Mouse (Mus musculus) thymus, adult 18-20 months (tissue): Measurements from ENCODE around the gene Appl2.

Experiments used
- DNase-seq, 2 experiments: peaks; one replicate each; pipeline ENCODE4 v3.0.0; 2022; ENCODE audit warnings: mixed read lengths in 2 of 2

The Appl2 gene

DNA sequence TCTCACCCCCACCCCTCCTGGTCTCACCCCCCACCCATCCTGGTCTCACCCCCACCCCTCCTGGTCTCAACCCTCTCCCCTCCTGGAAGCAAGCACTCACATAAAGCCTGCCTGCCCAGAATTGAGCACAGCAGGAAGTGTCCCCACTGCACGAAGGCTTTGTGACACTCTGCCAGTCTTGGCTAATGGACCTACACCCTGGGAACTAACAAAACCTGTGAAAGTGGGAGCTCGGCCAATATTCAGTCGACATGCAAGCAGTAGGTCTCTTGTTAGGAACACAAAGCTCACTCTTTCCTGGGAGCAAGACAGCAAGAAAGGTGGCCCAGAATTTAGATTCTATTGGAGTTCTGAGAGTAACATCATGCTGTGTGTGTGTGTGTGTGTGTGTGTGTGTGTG lies 17.6 kb downstream of the Appl2 start:
- no peak for DNase-seq

DNA sequence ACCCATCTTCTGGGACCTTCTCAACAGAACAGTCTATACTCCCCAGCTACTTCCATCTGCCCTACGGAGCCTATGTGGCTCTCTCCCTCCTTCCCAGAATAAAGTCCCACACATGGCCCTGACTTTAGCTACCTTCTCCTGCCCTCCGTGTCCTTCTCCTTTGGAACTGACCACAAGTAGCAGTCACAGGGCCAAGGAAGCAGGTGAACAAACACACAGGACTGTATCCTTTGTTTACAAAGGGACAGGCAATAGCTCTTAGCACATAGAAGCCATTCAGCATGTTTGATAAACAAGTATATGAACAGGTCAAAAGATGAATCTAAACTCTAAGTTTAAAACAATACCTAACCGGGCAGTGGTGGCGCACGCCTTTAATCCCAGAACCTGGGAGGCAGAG lies 18.7 kb downstream of the Appl2 start:
- no peak for DNase-seq

DNA sequence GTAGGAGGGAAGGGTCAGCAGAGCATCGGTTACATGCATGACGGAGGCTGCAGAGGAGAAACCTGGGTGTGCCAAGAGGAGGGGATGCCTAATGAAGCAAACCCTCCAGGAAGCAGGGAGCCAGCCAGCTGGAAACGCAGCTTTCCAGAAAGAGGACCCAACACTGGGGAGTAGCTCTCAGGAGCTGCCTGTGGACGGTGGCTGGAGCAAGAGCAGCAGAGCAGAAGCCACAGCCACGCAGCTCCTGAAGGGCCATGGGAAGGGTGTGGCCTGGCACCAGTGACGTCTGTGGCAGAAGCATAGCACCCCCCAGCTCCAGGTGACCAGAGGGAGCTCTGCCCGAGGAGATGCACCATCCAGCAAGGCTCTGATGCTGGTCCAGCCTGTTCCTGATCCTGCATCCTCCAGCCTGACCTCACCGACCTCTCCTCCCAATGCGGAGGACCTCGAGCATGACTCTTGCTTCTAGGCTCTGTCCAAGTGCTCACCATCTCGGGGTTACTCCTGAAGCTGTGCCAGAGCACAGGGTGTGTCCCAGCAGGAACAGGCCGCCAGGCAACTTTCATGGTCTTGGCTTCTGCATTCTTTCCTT lies 19.3 kb downstream of the Appl2 start:
- no peak for DNase-seq

GRCm38 (mm10) chr10:83628241-83628640 lies 20.3 kb downstream of the Appl2 start:
- DNase-seq, result no peak

- DNase-seq, result no peak
Observed at GRCm38 (mm10) chr10:83627113-83627687, 21.3 kb downstream of the Appl2 start.

GRCm38 (mm10) chr10:83624841-83625240 lies 23.7 kb downstream of the Appl2 start:
- DNase-seq, result no peak

- DNase-seq, result no peak
Observed at GRCm38 (mm10) chr10:83624065-83624464, 24.5 kb downstream of the Appl2 start.

GRCm38 (mm10) chr10:83620350-83621055 lies 28.0 kb downstream of the Appl2 start:
- DNase-seq, result no peak

DNA sequence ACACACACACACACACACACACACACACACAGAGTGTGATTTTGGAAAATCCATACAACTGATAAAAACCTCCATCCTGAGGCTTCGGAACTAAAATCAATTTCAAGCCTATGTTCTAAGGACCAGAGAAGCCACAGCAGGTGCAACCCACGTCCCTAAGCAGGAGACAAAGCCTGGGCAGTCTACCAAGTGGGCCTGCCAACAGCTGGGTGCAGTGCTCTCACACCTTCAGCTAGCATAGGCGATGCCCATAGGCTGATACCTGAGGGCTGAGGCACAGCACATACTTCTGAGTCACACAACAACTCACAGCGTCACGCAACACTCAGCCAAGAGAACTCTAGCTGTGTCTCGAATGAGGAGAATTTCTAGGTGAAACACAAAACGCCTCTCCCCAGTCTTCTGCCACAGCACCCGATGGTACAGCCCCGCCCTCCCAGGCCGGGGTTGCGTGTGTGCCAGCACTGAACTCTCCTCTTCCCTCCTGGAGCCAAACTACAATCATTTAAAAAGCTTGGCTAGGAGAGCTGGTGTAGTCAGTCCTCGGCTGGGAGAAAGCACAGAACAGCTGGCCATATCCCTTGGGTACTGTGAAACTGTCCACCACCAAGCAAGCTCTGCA lies 29.6 kb downstream of the Appl2 start:
- no peak for DNase-seq

GRCm38 (mm10) chr10:83617366-83617765 lies 31.2 kb downstream of the Appl2 start:
- DNase-seq, result no peak

GRCm38 (mm10) chr10:83612648-83613215 lies 35.8 kb downstream of the Appl2 start:
- no peak for DNase-seq

DNA sequence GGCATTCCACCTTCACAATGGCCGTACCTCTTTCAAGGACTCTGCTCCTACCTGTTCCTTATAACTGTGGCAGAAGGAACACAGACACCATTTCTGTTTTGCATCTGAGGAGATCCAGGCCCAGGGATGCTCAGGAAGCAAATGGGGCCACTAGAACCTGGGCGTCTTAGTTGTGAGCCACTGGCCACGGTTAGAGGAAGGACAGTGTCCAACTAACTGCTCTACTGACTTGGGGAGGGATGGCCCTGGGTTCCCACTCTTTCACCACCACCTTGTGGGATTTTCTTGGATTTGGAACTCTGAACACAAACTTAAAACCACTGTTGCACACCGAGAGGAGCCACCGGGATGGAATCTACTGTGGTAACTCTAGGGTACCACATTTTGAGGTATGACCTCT lies 36.7 kb downstream of the Appl2 start:
- no peak for DNase-seq

GRCm38 (mm10) chr10:83610518-83610917 lies 38.0 kb downstream of the Appl2 start:
- DNase-seq, result no peak

DNA sequence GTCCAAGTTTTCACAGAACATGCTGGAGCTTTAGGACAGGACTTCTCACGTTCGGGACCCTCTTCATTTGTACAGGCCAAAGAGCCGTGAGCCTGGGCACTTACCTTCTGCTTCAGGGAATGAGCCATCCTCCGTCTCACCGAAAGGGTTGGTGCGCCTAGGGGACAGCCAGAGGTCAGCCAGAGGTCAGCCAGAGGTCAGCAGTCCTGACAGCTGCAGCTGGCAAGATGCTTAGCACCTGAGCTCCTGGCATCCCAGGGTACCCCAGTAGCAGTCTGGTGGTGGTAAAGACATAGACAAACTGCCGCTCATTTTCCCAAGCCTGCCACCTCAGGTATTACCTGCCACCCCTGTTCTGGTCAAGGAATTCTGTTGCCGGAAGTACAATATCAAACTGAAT lies 39.9 kb downstream of the Appl2 start:
- no peak for DNase-seq

GRCm38 (mm10) chr10:83607111-83607510 lies 41.4 kb downstream of the Appl2 start:
- DNase-seq, result no peak

- no peak for DNase-seq
Observed at GRCm38 (mm10) chr10:83605637-83606183, 42.8 kb downstream of the Appl2 start.

DNA sequence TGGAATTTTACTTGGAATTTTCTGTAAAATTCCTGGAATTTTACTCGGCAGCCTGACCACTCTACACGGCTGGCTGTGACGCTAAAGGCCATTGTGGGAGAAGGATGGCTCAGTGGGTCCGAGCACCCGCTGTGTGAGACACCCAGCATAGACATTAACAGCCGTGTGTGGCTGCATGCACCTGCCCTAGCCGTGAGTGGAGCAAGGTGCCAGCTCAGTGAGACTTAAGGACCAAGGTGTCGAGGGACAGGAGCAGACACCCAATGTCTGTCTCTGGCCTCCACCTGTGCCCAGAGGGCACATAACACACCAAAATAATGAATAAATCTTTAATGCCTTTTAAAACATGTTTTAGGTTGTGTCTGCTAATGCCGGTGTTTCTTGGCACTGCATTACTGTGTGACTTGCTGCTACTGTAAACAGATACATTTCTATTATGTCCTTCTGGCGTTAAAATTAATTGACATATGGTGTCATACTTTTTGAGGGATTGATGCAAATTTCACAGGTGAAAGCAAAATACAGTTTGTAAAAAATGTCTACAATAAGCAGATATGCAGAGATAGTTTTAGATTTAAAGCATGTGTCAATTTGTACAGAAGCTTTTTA lies 44.5 kb downstream of the Appl2 start:
- no peak for DNase-seq

DNA sequence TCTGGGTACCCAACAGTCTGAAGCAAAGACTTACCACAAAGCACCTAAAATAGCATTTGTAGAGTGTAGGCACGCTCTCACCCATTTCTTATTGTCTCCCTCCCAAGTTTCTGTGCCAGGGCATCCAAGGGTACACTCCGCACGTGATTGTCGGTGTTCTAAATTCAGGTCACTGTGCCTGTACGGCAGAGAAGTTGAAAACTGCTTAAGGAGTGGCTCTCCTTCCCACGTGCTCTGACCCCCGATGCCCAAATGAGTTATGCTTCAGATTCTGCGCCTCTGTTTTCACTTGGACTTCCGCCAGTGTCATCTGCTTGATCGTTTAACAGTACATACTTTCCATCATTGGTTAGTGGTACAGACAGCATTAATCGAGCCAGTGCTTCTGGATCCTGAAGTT lies 47.9 kb downstream of the Appl2 start:
- no peak for DNase-seq

DNA sequence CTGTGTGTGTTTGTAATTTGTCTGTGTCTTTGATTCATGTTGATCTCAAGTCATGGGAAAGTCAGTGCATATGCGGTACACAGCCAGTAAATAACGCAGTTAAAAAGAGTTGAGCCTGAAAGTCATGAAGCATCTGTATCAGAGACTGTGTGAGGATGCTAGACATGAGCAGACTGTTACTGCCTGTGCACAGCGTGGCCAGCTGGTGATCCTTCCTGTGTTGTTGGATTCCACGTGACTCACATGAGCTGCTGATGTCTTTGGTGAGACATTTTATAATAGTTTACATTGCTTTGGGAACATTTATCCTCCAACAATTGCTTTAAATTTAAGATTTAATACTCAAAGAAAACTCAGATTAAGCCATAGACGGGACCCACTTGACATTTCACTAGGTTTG lies 54.0 kb downstream of the Appl2 start:
- no peak for DNase-seq

GRCm38 (mm10) chr10:83592616-83593015 lies 55.9 kb downstream of the Appl2 start:
- DNase-seq, result no peak

DNA sequence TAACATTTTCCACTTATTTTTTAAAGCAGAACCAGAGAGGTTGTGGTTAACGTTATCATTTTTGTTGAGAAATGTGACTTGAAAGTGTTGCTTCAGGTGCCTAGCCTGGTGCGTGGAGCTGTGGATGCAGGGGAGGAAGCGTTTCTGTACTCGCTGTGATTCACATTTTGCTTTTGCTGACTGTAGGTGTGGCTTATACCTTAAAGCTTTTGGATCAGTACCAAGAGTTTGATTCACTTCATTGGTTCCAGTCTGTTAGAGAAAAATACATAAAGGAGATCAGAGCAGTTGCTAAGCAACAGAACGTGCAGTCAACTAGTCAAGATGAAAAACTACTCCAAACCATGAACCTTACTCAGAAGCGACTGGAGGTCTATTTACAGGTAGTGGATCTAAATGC lies 57.7 kb downstream of the Appl2 start:
- DNase-seq, result no peak

- DNase-seq, result no peak
Observed at GRCm38 (mm10) chr10:83565449-83566441, 82.8 kb downstream of the Appl2 start.
